Mouse (Mus musculus): ENCODE measurements around the gene Zfp324.

Zfp324 gene

DNA sequence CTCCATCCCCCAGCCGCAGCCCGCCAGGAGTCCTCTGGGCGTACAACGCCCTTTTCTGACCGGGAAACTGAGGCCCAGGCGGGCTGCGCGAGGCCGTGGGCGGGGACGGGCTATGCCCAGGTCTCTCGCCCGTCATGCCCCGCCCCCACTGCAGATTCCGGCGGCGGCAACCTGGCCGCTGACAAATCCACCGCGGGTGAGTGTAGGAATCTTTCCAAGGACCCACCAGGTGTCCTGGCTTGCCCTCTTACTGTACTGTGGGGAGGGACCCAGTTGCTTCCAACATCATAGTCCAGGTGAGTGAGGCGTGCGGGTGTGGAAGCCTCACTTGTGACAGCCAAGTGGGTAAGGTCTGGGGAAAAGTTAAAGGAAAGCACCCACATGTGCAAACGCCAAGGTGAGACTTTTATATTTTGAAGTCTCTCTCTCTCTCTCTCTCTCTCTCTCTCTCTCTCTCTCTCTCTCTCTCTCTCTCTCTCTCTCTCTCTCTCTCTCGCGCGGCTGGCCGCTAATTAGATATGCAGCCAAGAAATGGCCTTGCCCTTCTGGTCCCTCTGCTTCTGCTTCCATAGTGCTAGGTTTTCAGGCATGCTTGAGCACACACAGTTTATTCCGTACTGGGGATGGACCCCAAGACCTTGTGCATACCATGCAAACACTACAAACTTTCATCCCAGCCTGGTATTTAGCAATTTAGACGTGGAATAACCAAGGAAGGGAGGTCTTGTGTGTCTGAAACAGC, 637 bp downstream of the Zfp324 start:
- in situ Hi-C loops (cut with MboI, MseI) = no loop called here

GRCm38 (mm10) chr7:12970906-12971305, 5.3 kb downstream of the Zfp324 start:
- in situ Hi-C loops (cut with MboI, MseI) = no loop called here

- in situ Hi-C loops (cut with MboI, MseI) = loop anchor here (5.0 kb wide), 1 partner anchor 56 kb away; the partner anchor contains the start of gene Rps5
Observed at GRCm38 (mm10) chr7:12977682-12978389, 12.2 kb downstream of the Zfp324 start, which contains the start of gene Zfp446. Zfp446 (plus strand) TSS chr7:12977848.

DNA sequence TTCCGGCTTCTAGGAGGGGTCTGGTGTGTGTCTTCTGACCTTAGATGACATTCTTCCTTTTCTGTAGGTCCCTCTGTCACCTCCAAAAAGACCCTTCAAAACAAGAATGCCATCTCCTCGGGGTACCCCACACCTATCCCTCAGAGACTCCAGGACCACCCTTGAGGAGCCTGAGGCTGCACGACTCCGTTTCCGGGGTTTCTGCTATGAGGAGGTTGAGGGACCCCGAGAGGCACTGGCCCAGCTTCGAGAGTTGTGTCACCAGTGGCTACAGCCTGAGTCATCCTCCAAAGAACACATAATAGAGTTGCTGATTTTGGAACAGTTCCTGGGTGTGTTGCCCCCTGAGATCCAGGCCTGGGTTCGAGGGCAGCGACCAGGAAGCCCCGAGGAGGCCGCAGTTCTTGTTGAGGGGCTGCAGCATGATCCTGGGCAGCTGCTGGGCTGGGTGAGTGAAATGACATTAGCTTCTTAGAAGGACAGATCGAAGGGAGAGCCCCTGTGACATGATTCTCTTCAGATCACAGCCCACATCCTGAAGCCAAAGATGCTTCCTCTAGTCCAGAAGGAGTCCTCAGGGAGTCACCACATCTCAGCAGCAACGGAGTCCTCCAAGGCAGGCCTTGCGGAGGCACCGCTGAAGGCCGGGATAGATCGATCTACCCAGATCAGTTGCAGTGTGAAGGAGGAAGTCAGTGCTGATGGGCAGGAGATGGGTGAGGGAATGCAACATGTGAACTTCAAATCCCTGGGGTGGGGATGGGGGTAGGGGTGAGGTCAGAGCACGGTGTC, 13.5 kb downstream of the Zfp324 start:
- in situ Hi-C loops (cut with MboI, MseI) = loop anchor here (5.0 kb wide), 1 partner anchor 57 kb away; the partner anchor contains the start of gene Rps5

DNA sequence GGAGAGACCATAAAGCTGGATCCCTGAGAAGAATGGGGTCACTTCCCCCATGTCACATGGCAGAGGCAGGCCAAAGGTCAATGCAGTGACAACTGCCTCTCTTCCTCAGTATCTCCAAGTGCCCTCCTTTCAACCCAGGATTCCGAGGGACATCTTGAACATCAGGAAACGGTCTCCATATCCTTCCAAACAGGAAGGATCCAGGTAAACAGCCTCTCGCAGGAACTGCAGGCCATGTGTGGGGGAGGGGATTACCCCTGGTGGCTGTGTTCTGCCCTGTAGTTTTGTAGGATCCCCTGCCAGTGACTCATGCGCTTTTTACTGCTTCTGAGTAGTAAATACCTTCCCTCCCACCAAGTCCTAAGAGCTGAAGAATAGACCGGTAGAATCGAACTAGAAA, 14.1 kb downstream of the Zfp324 start:
- in situ Hi-C loops (cut with MboI, MseI) = loop anchor here (5.0 kb wide), 1 partner anchor 57 kb away; the partner anchor contains the start of gene Rps5

DNA sequence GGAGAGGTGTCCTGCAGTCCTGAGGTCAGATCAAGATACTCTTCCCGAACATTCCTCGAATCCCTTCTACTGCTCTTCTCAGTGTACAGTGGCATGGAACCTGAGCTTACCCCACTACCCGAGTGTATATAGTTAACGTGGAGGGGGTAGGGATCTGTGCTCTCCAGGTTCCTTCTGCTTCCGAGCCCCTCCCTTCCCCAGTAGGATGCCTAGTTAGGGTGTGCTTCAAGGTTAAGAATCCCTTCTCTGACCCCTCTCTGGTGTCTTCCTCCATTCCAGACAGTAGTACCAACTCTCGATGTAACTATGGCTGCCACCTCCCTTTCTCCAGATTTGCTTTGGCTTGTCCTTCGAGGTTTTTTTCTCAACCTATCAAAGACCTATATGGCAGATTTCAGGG, 14.7 kb downstream of the Zfp324 start:
- in situ Hi-C loops (cut with MboI, MseI) = no loop called here

- in situ Hi-C loops (cut with MboI, MseI) = no loop called here
Observed at GRCm38 (mm10) chr7:12985724-12986123, 20.1 kb downstream of the Zfp324 start.

GRCm38 (mm10) chr7:12986906-12987305, 21.3 kb downstream of the Zfp324 start:
- in situ Hi-C loops (cut with MboI, MseI) = no loop called here

- in situ Hi-C loops (cut with MboI, MseI) = no loop called here
Observed at GRCm38 (mm10) chr7:12987409-12988189, 22.0 kb downstream of the Zfp324 start.

DNA sequence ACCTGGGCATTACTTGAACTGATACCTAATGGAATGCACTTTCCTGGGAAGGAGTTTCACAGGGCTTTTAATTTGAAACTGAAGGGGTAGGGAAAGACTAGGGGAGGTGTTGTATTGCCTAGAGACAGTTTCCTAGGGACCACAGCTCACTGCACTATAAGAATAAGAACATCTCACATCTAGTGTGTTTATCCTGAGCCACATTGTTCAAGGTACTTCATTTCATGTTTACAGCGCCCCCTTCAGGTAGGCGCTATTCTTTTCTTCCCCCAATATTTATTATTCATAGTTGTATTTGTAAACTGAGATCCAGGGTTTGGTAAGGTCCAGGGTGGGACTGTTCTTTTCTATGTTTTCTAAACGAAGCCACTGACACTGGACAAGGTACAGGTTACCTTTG, 26.6 kb downstream of the Zfp324 start:
- in situ Hi-C loops (cut with MboI, MseI) = no loop called here

GRCm38 (mm10) chr7:12993148-12993547, 27.5 kb downstream of the Zfp324 start:
- in situ Hi-C loops (cut with MboI, MseI) = no loop called here

DNA sequence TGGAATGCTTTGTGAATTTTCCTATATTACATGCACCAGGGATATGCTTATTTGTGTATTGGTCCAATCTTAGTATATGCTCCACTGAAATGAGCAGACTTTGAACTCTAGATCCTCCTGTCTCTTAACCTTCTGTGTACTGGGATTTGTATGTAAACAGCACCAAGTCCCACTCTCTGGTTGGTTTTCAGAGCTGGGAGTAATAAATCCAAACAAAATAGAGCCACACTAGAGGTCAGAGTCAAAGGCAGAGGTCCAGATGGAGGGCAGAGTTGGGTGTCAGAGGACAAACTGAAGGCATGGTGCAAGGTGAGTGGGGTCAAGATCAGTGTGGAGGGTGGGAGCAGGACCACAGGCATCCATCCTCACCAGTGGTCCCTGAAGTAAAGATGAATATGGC, 30.2 kb downstream of the Zfp324 start:
- in situ Hi-C loops (cut with MboI, MseI) = no loop called here

DNA sequence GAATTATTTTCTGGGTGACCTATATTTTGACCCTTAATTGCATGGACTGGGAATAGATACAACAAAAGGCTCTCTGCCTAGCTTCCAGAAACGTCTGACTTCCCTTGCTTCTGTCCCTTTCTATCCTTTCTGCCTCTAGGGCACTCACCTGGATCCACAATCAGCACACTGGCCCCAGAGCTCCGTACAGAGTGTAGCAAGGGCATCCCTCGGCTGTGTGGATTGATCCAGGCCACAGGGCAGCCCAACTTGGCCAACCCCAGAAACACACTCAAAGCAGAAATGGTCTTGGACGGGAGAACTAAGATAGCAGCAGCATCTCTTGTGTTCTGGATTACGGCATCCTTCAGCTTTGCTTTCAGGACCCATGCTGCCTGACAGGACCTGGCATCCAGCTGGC, 31.6 kb downstream of the Zfp324 start:
- in situ Hi-C loops (cut with MboI, MseI) = no loop called here

DNA sequence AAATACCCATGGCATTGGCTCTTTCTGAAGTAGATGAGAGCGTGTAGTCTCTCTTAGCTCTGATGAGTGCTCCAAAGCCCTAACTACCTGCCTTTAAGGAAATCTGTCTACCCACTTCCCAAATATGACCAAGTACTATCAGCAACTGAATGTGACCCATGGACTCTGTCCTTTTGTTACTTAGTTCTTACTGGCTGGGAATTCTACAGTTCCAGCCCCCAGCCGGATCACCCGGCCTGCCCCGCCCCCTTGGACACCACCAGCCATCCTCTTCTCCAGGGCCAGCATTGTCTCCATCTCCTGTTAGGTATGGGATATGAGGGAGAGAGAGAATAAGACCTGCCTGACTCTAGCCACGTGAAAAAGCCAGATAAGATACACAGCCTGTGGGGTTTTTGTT, 32.4 kb downstream of the Zfp324 start, which contains the start of gene Slc27a5:
TSS of gene Slc27a5 (minus strand) at position 140 of the 400 bp plus-strand sequence.
- in situ Hi-C loops (cut with MboI, MseI) = no loop called here

DNA sequence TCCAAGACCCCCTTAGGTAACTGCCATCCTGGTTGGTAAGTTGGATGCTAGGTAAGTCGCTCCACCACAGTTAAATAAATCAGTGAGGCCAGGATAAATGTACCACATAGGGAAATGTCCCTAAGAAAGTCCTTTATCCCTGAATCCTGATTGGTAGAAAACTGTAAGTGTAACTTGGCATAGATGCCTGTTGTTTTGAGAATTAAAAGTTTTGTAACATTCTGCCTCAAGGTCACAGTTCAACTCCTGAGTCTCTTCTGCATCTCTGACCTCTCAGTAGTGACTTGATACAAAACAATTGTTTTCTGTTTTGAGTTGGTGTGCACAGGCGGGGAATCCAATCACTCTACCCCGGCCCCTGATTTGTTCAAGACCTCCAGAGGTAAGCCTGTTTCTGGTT, 33.2 kb downstream of the Zfp324 start, which contains the start of gene Trim28:
TSS of gene Trim28 (plus strand) at position 264 of the 400 bp plus-strand sequence.
- in situ Hi-C loops (cut with MboI, MseI) = no loop called here

DNA sequence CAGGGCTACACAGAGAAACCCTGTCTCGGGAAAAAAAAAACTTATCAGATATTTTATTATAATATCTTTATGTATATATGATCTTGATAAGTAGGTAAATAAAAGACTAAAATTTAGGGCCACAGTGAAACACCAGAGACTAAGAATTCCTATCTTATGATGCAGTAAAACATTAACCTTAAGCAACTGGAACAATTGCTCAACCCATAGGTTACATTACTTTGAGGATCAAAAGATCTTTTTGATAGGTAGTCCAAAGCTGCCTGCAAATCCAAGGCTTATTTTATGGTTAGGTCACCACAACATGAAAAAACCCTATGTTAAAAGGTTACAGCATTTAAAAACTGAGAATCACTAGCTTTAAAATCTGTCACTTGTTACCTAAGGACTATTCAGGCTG, 35.9 kb downstream of the Zfp324 start:
- in situ Hi-C loops (cut with MboI, MseI) = loop anchor here (25.0 kb wide), 1 partner anchor 514 kb away; the partner anchor contains the start of gene Zfp606

DNA sequence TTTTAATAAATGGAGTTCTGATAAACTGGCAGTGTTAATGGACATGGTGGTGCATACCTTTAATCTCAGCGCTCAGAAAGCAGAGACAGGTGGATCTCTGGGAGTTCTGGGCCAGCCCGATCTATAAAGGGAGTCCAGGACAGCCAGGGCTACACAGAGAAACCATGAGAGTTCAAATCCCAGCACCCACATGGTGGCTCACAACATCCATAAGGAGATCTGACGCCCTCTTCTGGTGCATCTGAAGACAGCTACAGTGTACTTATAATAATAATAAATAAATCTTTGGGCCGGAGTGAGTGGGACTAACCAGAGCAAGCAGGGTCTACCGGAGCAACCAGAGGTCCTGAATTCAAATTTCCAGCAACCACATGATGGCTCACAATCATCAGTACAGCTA, 37.7 kb downstream of the Zfp324 start:
- in situ Hi-C loops (cut with MboI, MseI) = loop anchor here (25.0 kb wide), 1 partner anchor 516 kb away; the partner anchor contains the start of gene Zfp606

DNA sequence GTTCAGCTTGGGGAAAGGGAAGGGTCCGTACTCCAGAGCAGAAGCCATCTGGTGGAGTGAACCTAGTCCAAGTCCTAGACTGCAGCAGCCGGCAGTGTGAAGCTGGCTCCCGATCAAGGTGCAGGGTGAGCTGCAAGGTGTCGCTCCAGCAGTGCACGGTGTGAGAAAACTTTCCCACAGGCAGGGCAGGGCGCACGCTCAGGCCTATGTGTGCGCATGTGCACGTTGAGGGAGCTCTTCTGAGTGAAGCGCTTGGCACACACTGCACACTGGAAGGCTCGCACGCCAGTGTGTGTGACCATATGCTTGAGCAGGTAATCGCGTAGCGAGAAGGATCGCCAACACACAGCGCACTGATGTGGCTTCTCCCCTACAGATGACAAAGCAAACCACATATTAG, 40.4 kb downstream of the Zfp324 start:
- in situ Hi-C loops (cut with MboI, MseI) = loop anchor here (5.0 to 25.0 kb wide), 2 partner anchors 36 to 519 kb away; partner anchors contain the start of gene Zfp606

GRCm38 (mm10) chr7:13006531-13006930, 40.9 kb downstream of the Zfp324 start:
- in situ Hi-C loops (cut with MboI, MseI) = loop anchor here (5.0 to 25.0 kb wide), 2 partner anchors 36 to 519 kb away; partner anchors contain the start of gene Zfp606

DNA sequence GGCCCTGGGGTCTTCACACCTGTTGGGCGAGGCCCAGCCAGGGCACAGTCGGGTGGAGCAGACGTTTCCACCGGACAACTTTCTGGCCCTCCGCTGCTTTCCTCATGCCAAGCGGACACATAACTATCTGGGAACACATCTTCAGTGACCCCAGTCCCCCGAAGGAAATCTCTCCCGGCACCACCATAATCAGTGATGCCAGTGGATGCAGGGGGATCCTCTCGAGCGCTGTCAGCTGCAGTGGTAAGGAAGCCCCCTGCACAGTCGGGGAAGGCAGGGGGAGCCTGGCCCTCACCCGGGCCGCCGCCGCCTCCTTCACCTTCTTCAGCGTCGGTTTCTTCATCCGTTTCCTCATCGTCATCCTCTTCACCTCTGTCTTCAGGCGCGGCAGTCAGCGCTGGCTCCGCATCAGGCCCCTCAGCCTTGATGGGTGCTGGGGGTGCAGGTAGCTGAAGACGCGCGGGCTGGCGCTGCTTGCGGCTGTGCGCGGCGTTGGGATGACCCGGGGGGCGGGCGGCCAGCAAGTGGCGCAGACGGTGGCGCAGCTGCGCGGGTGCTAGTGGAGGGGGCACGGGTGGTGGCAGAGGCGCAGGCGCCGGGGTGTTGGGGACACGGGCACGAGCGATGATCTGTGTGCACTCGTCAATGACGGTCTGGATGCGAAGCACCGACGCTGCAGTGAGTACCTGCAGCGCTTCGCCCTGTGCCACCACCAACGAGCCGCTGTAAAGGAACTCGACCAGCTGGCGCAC, 41.9 kb downstream of the Zfp324 start:
- in situ Hi-C loops (cut with MboI, MseI) = loop anchor here (5.0 to 25.0 kb wide), 2 partner anchors 35 to 520 kb away; partner anchors contain the start of gene Zfp606

All from T-helper 2 cell (primary cell).